Mouse (Mus musculus): ENCODE measurements around the gene Yars. TPM values are rescaled to one million over a fixed set of nuclear protein-coding genes. Genes with fewer than 3 reads are reported as not detected.

The Yars gene
- 9.5 and 11.9 TPM in 2 replicates for polyA plus RNA-seq (2012; rRNA removed)

GRCm38 (mm10) chr4:129189542-129190519 is at the start of gene Yars, which contains the start of gene S100pbp:
Gene Yars, plus strand, starts transcription at chr4:129189760.
Gene S100pbp, minus strand, starts transcription at chr4:129189727.
- Histone ChIP-seq H3K27ac (ENCODE audit: control insufficient read depth, insufficient read depth, low read depth, low read length) (peak within 1 kb of the TSS; percentile 98), H3K4me3 (ENCODE audit: control insufficient read depth, low read depth, low read length) (peak within 1 kb of the TSS; percentile 100), H3K4me1 (ENCODE audit: control insufficient read depth, insufficient read depth, low read length) (peaks cover 8% of the 10 kb centered on the region), H3K27me3 (ENCODE audit: control insufficient read depth, insufficient read depth, low read length) (no peaks in the 10 kb centered on the region), H3K36me3 (ENCODE audit: control insufficient read depth, insufficient read depth, low read length) (no peaks in the 10 kb centered on the region; the same call in 1 of the 2 replicates)
- TF ChIP-seq POLR2A (IDR thresholded peaks at IDR 0.05; ENCODE audit: control insufficient read depth, low read depth, low read length), result peak; percentile 74
- no peak for TF ChIP-seq CTCF (IDR thresholded peaks at IDR 0.05; ENCODE audit: control insufficient read depth, insufficient read depth, insufficient replicate concordance, low read depth, low read length)

- TF ChIP-seq POLR2A (IDR thresholded peaks at IDR 0.05; ENCODE audit: control insufficient read depth, low read depth, low read length) (no peak), CTCF (IDR thresholded peaks at IDR 0.05; ENCODE audit: control insufficient read depth, insufficient read depth, insufficient replicate concordance, low read depth, low read length) (no peak)
- peak overlapping the region; percentile 21; the same call in 1 of the 2 replicates for H3K27ac ChIP-seq (ENCODE audit: control insufficient read depth, insufficient read depth, low read depth, low read length)
Observed at GRCm38 (mm10) chr4:129140808-129141207, 48.8 kb upstream of the Yars start.

GRCm38 (mm10) chr4:129141560-129142438 is 47.8 kb upstream of the Yars start:
- Histone ChIP-seq H3K4me1 (ENCODE audit: control insufficient read depth, insufficient read depth, low read length) (peaks cover 5% of the 10 kb centered on the region), H3K4me3 (ENCODE audit: control insufficient read depth, low read depth, low read length) (no peak overlapping the region), H3K36me3 (ENCODE audit: control insufficient read depth, insufficient read depth, low read length) (no peaks in the 10 kb centered on the region), H3K27me3 (ENCODE audit: control insufficient read depth, insufficient read depth, low read length) (no peaks in the 10 kb centered on the region), H3K27ac (ENCODE audit: control insufficient read depth, insufficient read depth, low read depth, low read length) (peak overlapping the region; percentile 67)
- TF ChIP-seq CTCF (IDR thresholded peaks at IDR 0.05; ENCODE audit: control insufficient read depth, insufficient read depth, insufficient replicate concordance, low read depth, low read length) (no peak), POLR2A (IDR thresholded peaks at IDR 0.05; ENCODE audit: control insufficient read depth, low read depth, low read length) (no peak)

More at GRCm38 (mm10) chr4:129140808-129141207, 48.8 kb upstream of the Yars start:
- peaks cover 7% of the 10 kb centered on the region for H3K4me1 ChIP-seq (ENCODE audit: control insufficient read depth, insufficient read depth, low read length)
- H3K4me3 ChIP-seq (ENCODE audit: control insufficient read depth, low read depth, low read length), result no peak overlapping the region
- H3K36me3 ChIP-seq (ENCODE audit: control insufficient read depth, insufficient read depth, low read length), result no peaks in the 10 kb centered on the region
- no peaks in the 10 kb centered on the region for H3K27me3 ChIP-seq (ENCODE audit: control insufficient read depth, insufficient read depth, low read length)

- no peaks in the 10 kb centered on the region for H3K36me3 ChIP-seq (ENCODE audit: control insufficient read depth, insufficient read depth, low read length)
- H3K4me1 ChIP-seq (ENCODE audit: control insufficient read depth, insufficient read depth, low read length), result peaks cover 4% of the 10 kb centered on the region
- H3K4me3 ChIP-seq (ENCODE audit: control insufficient read depth, low read depth, low read length), result no peak overlapping the region
- no peaks in the 10 kb centered on the region for H3K27me3 ChIP-seq (ENCODE audit: control insufficient read depth, insufficient read depth, low read length)
- TF ChIP-seq CTCF (IDR thresholded peaks at IDR 0.05; ENCODE audit: control insufficient read depth, insufficient read depth, insufficient replicate concordance, low read depth, low read length), result no peak
- no peak for TF ChIP-seq POLR2A (IDR thresholded peaks at IDR 0.05; ENCODE audit: control insufficient read depth, low read depth, low read length)
- H3K27ac ChIP-seq (ENCODE audit: control insufficient read depth, insufficient read depth, low read depth, low read length), result no peak overlapping the region; the same call in 1 of the 2 replicates
Observed at GRCm38 (mm10) chr4:129142439-129143045, 47.0 kb upstream of the Yars start.

- Histone ChIP-seq H3K27ac (ENCODE audit: control insufficient read depth, insufficient read depth, low read depth, low read length) (no peak overlapping the region), H3K4me1 (ENCODE audit: control insufficient read depth, insufficient read depth, low read length) (peaks cover 2% of the 10 kb centered on the region; the same call in 1 of the 2 replicates), H3K27me3 (ENCODE audit: control insufficient read depth, insufficient read depth, low read length) (no peaks in the 10 kb centered on the region), H3K36me3 (ENCODE audit: control insufficient read depth, insufficient read depth, low read length) (no peaks in the 10 kb centered on the region; the same call in none of the 2 replicates), H3K4me3 (ENCODE audit: control insufficient read depth, low read depth, low read length) (no peak overlapping the region)
- TF ChIP-seq CTCF (IDR thresholded peaks at IDR 0.05; ENCODE audit: control insufficient read depth, insufficient read depth, insufficient replicate concordance, low read depth, low read length), result no peak
- TF ChIP-seq POLR2A (IDR thresholded peaks at IDR 0.05; ENCODE audit: control insufficient read depth, low read depth, low read length), result no peak
Observed at GRCm38 (mm10) chr4:129143509-129143908, 46.1 kb upstream of the Yars start.

GRCm38 (mm10) chr4:129144401-129145367 is 44.9 kb upstream of the Yars start:
- no peak overlapping the region for H3K27ac ChIP-seq (ENCODE audit: control insufficient read depth, insufficient read depth, low read depth, low read length)

More at GRCm38 (mm10) chr4:129144401-129145367, 44.9 kb upstream of the Yars start:
- TF ChIP-seq POLR2A (IDR thresholded peaks at IDR 0.05; ENCODE audit: control insufficient read depth, low read depth, low read length) (no peak), CTCF (IDR thresholded peaks at IDR 0.05; ENCODE audit: control insufficient read depth, insufficient read depth, insufficient replicate concordance, low read depth, low read length) (no peak)
- H3K36me3 ChIP-seq (ENCODE audit: control insufficient read depth, insufficient read depth, low read length), result no peaks in the 10 kb centered on the region; the same call in none of the 2 replicates
- H3K4me3 ChIP-seq (ENCODE audit: control insufficient read depth, low read depth, low read length), result no peak overlapping the region
- no peaks in the 10 kb centered on the region for H3K27me3 ChIP-seq (ENCODE audit: control insufficient read depth, insufficient read depth, low read length)
- peaks cover 2% of the 10 kb centered on the region; the same call in 1 of the 2 replicates for H3K4me1 ChIP-seq (ENCODE audit: control insufficient read depth, insufficient read depth, low read length)

Data from testis, adult 2 months (tissue).